Mouse (Mus musculus) myocyte (in vitro differentiated cells): ENCODE results near the gene Arel1. TPM values are rescaled to one million over a fixed set of nuclear protein-coding genes. Genes with fewer than 3 reads are reported as not detected.

Experiments
- H3K27me3 ChIP-seq: one replicate; pipeline ENCODE4 v1.6.1; 2011; ENCODE audit not compliant: control insufficient read depth, insufficient read depth, insufficient read length
- H3K36me3 ChIP-seq: one replicate; pipeline ENCODE4 v1.6.1; 2011; ENCODE audit not compliant: control insufficient read depth, insufficient read depth
- H3K4me2 ChIP-seq: one replicate; pipeline ENCODE4 v1.6.1; 2011; ENCODE audit warnings: low read depth, control low read depth
- H3K4me3 ChIP-seq: one replicate; pipeline ENCODE4 v1.5.1; 2011; ENCODE audit warnings: mild to moderate bottlenecking, control low read depth, moderate library complexity
- H3K79me2 ChIP-seq: one replicate; pipeline ENCODE4 v1.6.1; 2011; ENCODE audit not compliant: control insufficient read depth, insufficient read depth
- H3ac ChIP-seq: one replicate; pipeline ENCODE4 v1.6.1; 2011; ENCODE audit not compliant: control insufficient read depth, insufficient read length
- CEBPB ChIP-seq: IDR thresholded peaks from 2 replicates; pipeline ENCODE4 v1.6.1; 2011; ENCODE audit warnings: mild to moderate bottlenecking, moderate library complexity; ENCODE audit not compliant: poor library complexity, insufficient read depth, severe bottlenecking
- E2F4 ChIP-seq: IDR thresholded peaks from one replicate; pipeline ENCODE4 v1.6.1; 2011; ENCODE audit warnings: mild to moderate bottlenecking, control low read depth, moderate library complexity; ENCODE audit not compliant: insufficient read depth
- MAX ChIP-seq: IDR thresholded peaks from one replicate; pipeline ENCODE4 v1.6.1; 2011; ENCODE audit warnings: low read depth, mild to moderate bottlenecking, control low read depth
- MYOD1 ChIP-seq, 3 experiments: IDR thresholded peaks; one replicate each; pipeline ENCODE4 v1.6.1; 2011; ENCODE audit warnings: control low read depth in 2 of 3, low read depth in 2 of 3, mild to moderate bottlenecking in 2 of 3, moderate library complexity in 1 of 3; ENCODE audit not compliant: insufficient read length in 2 of 3, control insufficient read depth in 1 of 3
- MYOG ChIP-seq, 3 experiments: IDR thresholded peaks; one replicate each; pipeline ENCODE4 v1.6.1; 2011; ENCODE audit warnings: control low read depth in 2 of 3, low read depth in 2 of 3, mild to moderate bottlenecking in 2 of 3; ENCODE audit not compliant: insufficient read length in 2 of 3, control insufficient read depth in 1 of 3, insufficient read depth in 1 of 3
- POLR2A ChIP-seq: IDR thresholded peaks from one replicate; pipeline ENCODE4 v1.6.1; 2011; ENCODE audit warnings: low read depth, mild to moderate bottlenecking, control low read depth, moderate library complexity; ENCODE audit not compliant: insufficient read length
- POLR2AphosphoS2 ChIP-seq: IDR thresholded peaks from one replicate; pipeline ENCODE4 v1.6.1; 2011; ENCODE audit warnings: low read depth, control low read depth; ENCODE audit not compliant: insufficient read length
- REST ChIP-seq: IDR thresholded peaks from one replicate; pipeline ENCODE4 v1.6.1; 2011; ENCODE audit warnings: mild to moderate bottlenecking, control low read depth, moderate library complexity; ENCODE audit not compliant: insufficient read depth, insufficient read length
- SRF ChIP-seq: IDR thresholded peaks from one replicate; pipeline ENCODE4 v1.6.1; 2011; ENCODE audit warnings: low read depth; ENCODE audit not compliant: control insufficient read depth, insufficient read length
- TCF12 ChIP-seq: IDR thresholded peaks from one replicate; pipeline ENCODE4 v1.6.1; 2011; ENCODE audit warnings: mild to moderate bottlenecking, control low read depth; ENCODE audit not compliant: poor library complexity, insufficient read depth, severe bottlenecking
- TCF3 ChIP-seq: IDR thresholded peaks from one replicate; pipeline ENCODE4 v1.6.1; 2011; ENCODE audit warnings: low read depth, control low read depth; ENCODE audit not compliant: insufficient read length
- USF1 ChIP-seq: IDR thresholded peaks from one replicate; pipeline ENCODE4 v1.6.1; 2011; ENCODE audit warnings: low read depth, mild to moderate bottlenecking, control low read depth, moderate library complexity
- polyA plus RNA-seq: library from polyadenylated mRNA; unstranded; fragments of >200 nt; fragmentation: generic; extraction: Trizol; gene quantifications from one replicate; pipeline ENCODE4 v1.2.1, GENCODE M21; 2012; ENCODE audit warnings: missing spikeins

Arel1 gene
- polyA plus RNA-seq, 1 experiment: 17.4 TPM

- Histone ChIP-seq H3K79me2 (no peaks in the 10 kb centered on the region), H3K4me2 (no peak overlapping the region), H3K4me3 (no peak overlapping the region), H3ac (no peak overlapping the region), H3K27me3 (no peaks in the 10 kb centered on the region), H3K36me3 (peaks cover 62% of the 10 kb centered on the region)
- no peak for TF ChIP-seq MYOG (IDR thresholded peaks at IDR 0.05; ENCODE audit: control insufficient read depth in 1 of 3, insufficient read depth in 1 of 3, insufficient read length in 2 of 3, low read depth in 2 of 3)
- TF ChIP-seq SRF: no peak
- TF ChIP-seq MYOD1 (IDR thresholded peaks at IDR 0.05; ENCODE audit: control insufficient read depth in 1 of 3, insufficient read length in 2 of 3, low read depth in 2 of 3): no peak
- no peak for TF ChIP-seq REST
- no peak for TF ChIP-seq CEBPB
- no peak for TF ChIP-seq TCF12
- TF ChIP-seq POLR2A: no peak
- TF ChIP-seq POLR2AphosphoS2: no peak
- no peak for TF ChIP-seq E2F4
- TF ChIP-seq USF1: no peak
- no peak for TF ChIP-seq MAX
- no peak for TF ChIP-seq TCF3
Observed at GRCm38 (mm10) chr12:84943006-84943952, 27.4 kb downstream of the Arel1 start.

GRCm38 (mm10) chr12:84941717-84942116 lies 29.0 kb downstream of the Arel1 start:
- TF ChIP-seq MYOG (IDR thresholded peaks at IDR 0.05; ENCODE audit: control insufficient read depth in 1 of 3, insufficient read depth in 1 of 3, insufficient read length in 2 of 3, low read depth in 2 of 3) (no peak), POLR2AphosphoS2 (no peak), E2F4 (no peak)
- Histone ChIP-seq H3K79me2 (no peaks in the 10 kb centered on the region), H3K4me3 (no peak overlapping the region), H3K4me2 (no peak overlapping the region), H3K27me3 (no peaks in the 10 kb centered on the region), H3ac (no peak overlapping the region), H3K36me3 (peaks cover 56% of the 10 kb centered on the region)

GRCm38 (mm10) chr12:84940343-84940742 lies 30.4 kb downstream of the Arel1 start:
- TF ChIP-seq MYOD1 (IDR thresholded peaks at IDR 0.05; ENCODE audit: control insufficient read depth in 1 of 3, insufficient read length in 2 of 3, low read depth in 2 of 3) (no peak), E2F4 (no peak), SRF (no peak), MAX (no peak), REST (no peak), TCF3 (no peak), POLR2A (no peak), POLR2AphosphoS2 (no peak), USF1 (no peak), TCF12 (no peak), CEBPB (no peak), MYOG (IDR thresholded peaks at IDR 0.05; ENCODE audit: control insufficient read depth in 1 of 3, insufficient read depth in 1 of 3, insufficient read length in 2 of 3, low read depth in 2 of 3) (no peak)
- Histone ChIP-seq H3K36me3 (peaks cover 52% of the 10 kb centered on the region), H3K4me3 (no peak overlapping the region), H3K27me3 (no peaks in the 10 kb centered on the region), H3ac (no peak overlapping the region), H3K79me2 (no peaks in the 10 kb centered on the region), H3K4me2 (no peak overlapping the region)

GRCm38 (mm10) chr12:84939117-84939516 lies 31.6 kb downstream of the Arel1 start:
- H3K27me3 ChIP-seq: no peaks in the 10 kb centered on the region
- no peaks in the 10 kb centered on the region for H3K79me2 ChIP-seq
- no peak overlapping the region for H3K4me2 ChIP-seq
- TF ChIP-seq TCF12 (no peak), MYOG (IDR thresholded peaks at IDR 0.05; ENCODE audit: control insufficient read depth in 1 of 3, insufficient read depth in 1 of 3, insufficient read length in 2 of 3, low read depth in 2 of 3) (no peak), MAX (no peak), MYOD1 (IDR thresholded peaks at IDR 0.05; ENCODE audit: control insufficient read depth in 1 of 3, insufficient read length in 2 of 3, low read depth in 2 of 3) (no peak), TCF3 (no peak), USF1 (no peak), POLR2A (no peak), POLR2AphosphoS2 (no peak), REST (no peak), E2F4 (no peak), CEBPB (no peak), SRF (no peak)
- peaks cover 53% of the 10 kb centered on the region for H3K36me3 ChIP-seq
- no peak overlapping the region for H3ac ChIP-seq
- no peak overlapping the region for H3K4me3 ChIP-seq
